Mouse (Mus musculus): ENCODE measurements around the gene Syt12. TPM values are rescaled to one million over a fixed set of nuclear protein-coding genes. Genes with fewer than 3 reads are reported as not detected.

Gene Syt12
- polyA plus RNA-seq, 1 experiment from 2014 or later: 0.42 TPM

- H3K9ac ChIP-seq: no peak overlapping the region
- 86% methylated on average over 3 of the region's 3 CpGs for WGBS (ENCODE audit: insufficient replicate concordance)
- peaks cover 6% of the 10 kb centered on the region; the same call in 1 of the 2 replicates for H3K36me3 ChIP-seq
- H3K4me3 ChIP-seq: no peak overlapping the region
- H3K9me3 ChIP-seq (replicated peaks): no peaks in the 10 kb centered on the region
- H3K27ac ChIP-seq: no peak overlapping the region
- no peak for ATAC-seq
- H3K4me2 ChIP-seq: no peak overlapping the region
- peaks cover 10% of the 10 kb centered on the region for H3K4me1 ChIP-seq
- H3K27me3 ChIP-seq (replicated peaks): no peaks in the 10 kb centered on the region; the same call in 1 of the 2 replicates
Measured at GRCm38 (mm10) chr19:4422581-4422980, 54.7 kb downstream of the Syt12 start.

- H3K4me3 ChIP-seq: no peak overlapping the region
- peaks cover 10% of the 10 kb centered on the region for H3K4me1 ChIP-seq
- no peak for ATAC-seq
- H3K4me2 ChIP-seq: no peak overlapping the region
- no peak overlapping the region for H3K27ac ChIP-seq
- H3K9me3 ChIP-seq (replicated peaks): no peaks in the 10 kb centered on the region
- 53% methylated on average over 8 of the region's 8 CpGs for WGBS (ENCODE audit: insufficient replicate concordance)
- H3K27me3 ChIP-seq (replicated peaks): no peaks in the 10 kb centered on the region
- H3K9ac ChIP-seq: no peak overlapping the region
- 0 out of 2 replicates have a peak, but pooled peaks cover 3% of the 10 kb centered on the region for H3K36me3 ChIP-seq
Measured at GRCm38 (mm10) chr19:4420153-4420910, 56.9 kb downstream of the Syt12 start.

- H3K27ac ChIP-seq: no peak overlapping the region
- no peak overlapping the region for H3K4me3 ChIP-seq
- H3K9ac ChIP-seq: no peak overlapping the region
- H3K9me3 ChIP-seq (replicated peaks): no peaks in the 10 kb centered on the region
- ATAC-seq: no peak
- H3K4me2 ChIP-seq: no peak overlapping the region
- peaks cover 10% of the 10 kb centered on the region for H3K4me1 ChIP-seq
- H3K36me3 ChIP-seq: no peaks in the 10 kb centered on the region
- WGBS (ENCODE audit: insufficient replicate concordance): 75% methylated on average over 5 of the region's 5 CpGs
- no peaks in the 10 kb centered on the region for H3K27me3 ChIP-seq (replicated peaks)
Measured at GRCm38 (mm10) chr19:4419711-4420110, 57.5 kb downstream of the Syt12 start.

GRCm38 (mm10) chr19:4417713-4418112, 59.5 kb downstream of the Syt12 start:
- no peaks in the 10 kb centered on the region for H3K36me3 ChIP-seq
- H3K9ac ChIP-seq: no peak overlapping the region
- H3K27me3 ChIP-seq (replicated peaks): no peaks in the 10 kb centered on the region
- H3K9me3 ChIP-seq (replicated peaks): no peaks in the 10 kb centered on the region
- no peak overlapping the region for H3K4me3 ChIP-seq
- no peak for ATAC-seq
- no peak overlapping the region for H3K4me2 ChIP-seq
- peaks cover 10% of the 10 kb centered on the region for H3K4me1 ChIP-seq
- no peak overlapping the region for H3K27ac ChIP-seq

- peaks cover 10% of the 10 kb centered on the region for H3K4me1 ChIP-seq
- H3K4me2 ChIP-seq: no peak overlapping the region
- no peaks in the 10 kb centered on the region for H3K36me3 ChIP-seq
- no peak overlapping the region for H3K4me3 ChIP-seq
- no peaks in the 10 kb centered on the region for H3K27me3 ChIP-seq (replicated peaks)
- H3K9me3 ChIP-seq (replicated peaks): no peaks in the 10 kb centered on the region
- no peak overlapping the region for H3K27ac ChIP-seq
- no peak overlapping the region for H3K9ac ChIP-seq
- WGBS (ENCODE audit: insufficient replicate concordance): 0% methylated on average over 1 of the region's 1 CpGs
- peak; percentile 62 for ATAC-seq
Measured at GRCm38 (mm10) chr19:4417183-4417582, 60.1 kb downstream of the Syt12 start.

- ATAC-seq: no peak
- no peaks in the 10 kb centered on the region for H3K36me3 ChIP-seq
- H3K9me3 ChIP-seq (replicated peaks): no peaks in the 10 kb centered on the region
- H3K4me2 ChIP-seq: no peak overlapping the region
- H3K27me3 ChIP-seq (replicated peaks): no peaks in the 10 kb centered on the region
- H3K9ac ChIP-seq: no peak overlapping the region
- no peaks in the 10 kb centered on the region for H3K4me1 ChIP-seq
- WGBS (ENCODE audit: insufficient replicate concordance): 42% methylated on average over 1 of the region's 1 CpGs
- no peak overlapping the region for H3K4me3 ChIP-seq
- H3K27ac ChIP-seq: no peak overlapping the region
Measured at GRCm38 (mm10) chr19:4414631-4415030, 62.6 kb downstream of the Syt12 start.

- H3K9ac ChIP-seq: no peak overlapping the region
- H3K9me3 ChIP-seq (replicated peaks): no peaks in the 10 kb centered on the region
- no peak overlapping the region for H3K4me2 ChIP-seq
- 0 out of 2 replicates have a peak, but pooled peaks cover 4% of the 10 kb centered on the region for H3K27me3 ChIP-seq (replicated peaks)
- no peak for ATAC-seq
- peaks cover 10% of the 10 kb centered on the region; the same call in 1 of the 2 replicates for H3K4me1 ChIP-seq
- H3K27ac ChIP-seq: no peak overlapping the region
- WGBS (ENCODE audit: insufficient replicate concordance): 15% methylated on average over 2 of the region's 2 CpGs
- no peak overlapping the region for H3K4me3 ChIP-seq
- H3K36me3 ChIP-seq: no peaks in the 10 kb centered on the region
Measured at GRCm38 (mm10) chr19:4409062-4409461, 68.2 kb downstream of the Syt12 start.

GRCm38 (mm10) chr19:4404840-4405239, 72.4 kb downstream of the Syt12 start:
- peaks cover 10% of the 10 kb centered on the region; the same call in 1 of the 2 replicates for H3K4me1 ChIP-seq
- H3K9me3 ChIP-seq (replicated peaks): no peaks in the 10 kb centered on the region
- no peak for ATAC-seq
- H3K27ac ChIP-seq: no peak overlapping the region
- H3K4me3 ChIP-seq: no peak overlapping the region
- no peaks in the 10 kb centered on the region for H3K36me3 ChIP-seq
- 63% methylated on average over 2 of the region's 2 CpGs for WGBS (ENCODE audit: insufficient replicate concordance)
- no peak overlapping the region for H3K4me2 ChIP-seq
- H3K27me3 ChIP-seq (replicated peaks): 0 out of 2 replicates have a peak, but pooled peaks cover 4% of the 10 kb centered on the region
- H3K9ac ChIP-seq: no peak overlapping the region

- 57% methylated on average over 4 of the region's 4 CpGs for WGBS (ENCODE audit: insufficient replicate concordance)
- ATAC-seq: no peak
- Histone ChIP-seq H3K9ac (no peak overlapping the region), H3K9me3 (replicated peaks) (no peaks in the 10 kb centered on the region), H3K27me3 (replicated peaks) (peaks cover 10% of the 10 kb centered on the region), H3K36me3 (no peaks in the 10 kb centered on the region), H3K4me1 (peaks cover 21% of the 10 kb centered on the region), H3K27ac (no peak overlapping the region), H3K4me2 (0 out of 2 replicates have a peak overlapping the region, but pooled peaks have one; percentile 98), H3K4me3 (no peak overlapping the region)
Measured at GRCm38 (mm10) chr19:4398959-4399358, 78.3 kb downstream of the Syt12 start.

GRCm38 (mm10) chr19:4398630-4398948, 78.7 kb downstream of the Syt12 start:
- no peak for ATAC-seq
- peak overlapping the region; percentile 98 for H3K4me2 ChIP-seq
- no peaks in the 10 kb centered on the region for H3K9me3 ChIP-seq (replicated peaks)
- H3K27me3 ChIP-seq (replicated peaks): peaks cover 10% of the 10 kb centered on the region
- H3K4me3 ChIP-seq: peak overlapping the region; percentile 98
- peak overlapping the region; percentile 96; the same call in 1 of the 2 replicates for H3K27ac ChIP-seq
- peaks cover 2% of the 10 kb centered on the region for H3K36me3 ChIP-seq
- H3K4me1 ChIP-seq: peaks cover 23% of the 10 kb centered on the region
- peak overlapping the region; percentile 100 for H3K9ac ChIP-seq
- WGBS (ENCODE audit: insufficient replicate concordance): 39% methylated on average over 8 of the region's 8 CpGs

- H3K27ac ChIP-seq: peak within 1 kb of the TSS; percentile 96
- peaks cover 8% of the 10 kb centered on the region for H3K36me3 ChIP-seq
- no peaks in the 10 kb centered on the region for H3K9me3 ChIP-seq (replicated peaks)
- WGBS (ENCODE audit: insufficient replicate concordance): 2% methylated on average over 81 of the region's 82 CpGs
- H3K9ac ChIP-seq: peak within 1 kb of the TSS; percentile 100
- peak within 1 kb of the TSS; percentile 98 for H3K4me3 ChIP-seq
- peaks cover 28% of the 10 kb centered on the region for H3K4me1 ChIP-seq
- peak; percentile 29 for ATAC-seq
- H3K27me3 ChIP-seq (replicated peaks): peaks cover 10% of the 10 kb centered on the region
- H3K4me2 ChIP-seq: peak within 1 kb of the TSS; percentile 98
Measured at GRCm38 (mm10) chr19:4397798-4398629, 79.2 kb downstream of the Syt12 start, which contains the start of gene Kdm2a. TSS of gene Kdm2a (minus strand) at chr19:4398285.

Data from liver, embryonic 12.5 days (tissue).